23 mouse cellular contexts compared by ENCODE assay signal in the genomic region with DNA sequence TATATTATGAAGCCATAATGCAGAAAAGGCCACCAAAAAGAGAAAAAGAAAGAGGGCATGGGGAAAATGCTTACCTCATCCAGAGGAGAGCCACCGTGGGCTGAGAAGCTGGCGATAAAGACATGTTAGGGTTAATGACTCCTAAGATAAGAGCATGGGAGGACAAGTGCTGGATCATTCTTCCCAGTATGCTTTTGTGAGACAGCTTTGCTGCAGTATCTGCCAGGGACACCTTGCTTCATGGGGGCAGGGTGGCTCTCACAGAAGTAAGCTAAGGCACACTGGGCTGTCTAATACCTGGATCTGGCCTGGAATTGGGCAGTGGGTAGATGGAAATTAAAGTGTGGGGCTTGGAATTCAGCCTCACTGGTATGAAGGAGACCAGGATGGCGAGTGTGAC. TPM values are rescaled to one million over a fixed set of nuclear protein-coding genes. Genes with fewer than 3 reads are reported as not detected.
DNase-seq lines count a peak whose midpoint lies in the region; ATAC-seq and TF ChIP-seq lines count a peak whose summit lies in the region.
"Had no signal": no experiment of that assay in that cellular context is flagged by ENCODE, and none has a peak within 500 bp of the region (broad histone marks: within the 10 kb centered on the region; RNA-seq: fewer than 3 reads in every experiment).

No protein-coding gene starts in this region.

- DNase-seq in kidney, postnatal 14 days = no peak
- DNase-seq in c-Kit-positive CD71-positive TER-119-negative erythroid progenitor cells, embryonic 14.5 days (ENCODE audit: low read depth) = peak; percentile 61
- peak; percentile 72 to 77 (median 74) for DNase-seq in liver, embryonic 14.5 days (ENCODE audit: low read depth in 3 of 3, low spot score in 3 of 3)
- no peak for DNase-seq in kidney, postnatal 10 days
- DNase-seq: cerebellum, adult 9-10 months; kidney, postnatal 25 days; layer of hippocampus, postnatal 36 days; left cerebral cortex, postnatal 4 days; right cerebral cortex, postnatal 14 days; thymus, adult 18-20 months had no signal

- peak; percentile 99 for TF ChIP-seq EP300 in liver, embryonic 14.5 days (IDR thresholded peaks at IDR 0.05; ENCODE audit: low read depth)

- 79% methylated on average over 3 of the region's 3 CpGs for WGBS in kidney, embryonic 15.5 days
- WGBS in liver, embryonic 14.5 days (ENCODE audit: insufficient replicate concordance) = 37% methylated on average over 3 of the region's 3 CpGs

- H3K4me3 ChIP-seq in erythroblast, embryonic 14.5 days (replicated peaks) = peak overlapping the region; percentile 23
- H3K4me3 ChIP-seq in kidney, embryonic 15.5 days (replicated peaks) = no peak overlapping the region
- no peak overlapping the region for H3K4me3 ChIP-seq in liver, embryonic 14.5 days (ENCODE audit: insufficient read depth in 1 of 2, low read depth in 2 of 2, low read length in 2 of 2)
- H3K4me3 ChIP-seq: embryonic facial prominence, embryonic 10.5 days had no signal

- no peaks in the 10 kb centered on the region for H3K9me3 ChIP-seq in erythroblast, embryonic 14.5 days (ENCODE audit: control insufficient read depth, low read length)
- no peaks in the 10 kb centered on the region for H3K9me3 ChIP-seq in kidney, embryonic 15.5 days (replicated peaks)
- H3K9me3 ChIP-seq in liver, embryonic 14.5 days (ENCODE audit: control insufficient read depth, low read length) = no peaks in the 10 kb centered on the region
- H3K9me3 ChIP-seq: embryonic facial prominence, embryonic 10.5 days had no signal

- no peak overlapping the region for H3K27ac ChIP-seq in kidney, embryonic 15.5 days
- peak overlapping the region; percentile 85 for H3K27ac ChIP-seq in liver, embryonic 14.5 days
- H3K27ac ChIP-seq: embryonic facial prominence, embryonic 10.5 days had no signal

- H3K27me3 ChIP-seq in erythroblast, embryonic 14.5 days (ENCODE audit: control insufficient read depth) = no peaks in the 10 kb centered on the region
- H3K27me3 ChIP-seq in kidney, embryonic 15.5 days = no peaks in the 10 kb centered on the region
- H3K27me3 ChIP-seq in liver, embryonic 14.5 days (ENCODE audit: control insufficient read depth, insufficient read depth, low read length) = no peaks in the 10 kb centered on the region

- no peak overlapping the region for H3K4me2 ChIP-seq in kidney, embryonic 15.5 days
- H3K4me2 ChIP-seq in liver, embryonic 14.5 days (ENCODE audit: low read depth) = peak overlapping the region; percentile 59

- no peak overlapping the region for H3K9ac ChIP-seq in kidney, embryonic 15.5 days
- H3K9ac ChIP-seq in liver, embryonic 14.5 days (replicated peaks) = peak overlapping the region; percentile 63

- peaks cover 83% of the 10 kb centered on the region for H3K4me1 ChIP-seq in erythroblast, embryonic 14.5 days (ENCODE audit: control insufficient read depth)
- H3K4me1 ChIP-seq in kidney, embryonic 15.5 days = peaks cover 4% of the 10 kb centered on the region; the same call in 1 of the 2 replicates
- peaks cover 25 to 60% of the 10 kb centered on the region in 2 experiments for H3K4me1 ChIP-seq in liver, embryonic 14.5 days (replicated peaks; ENCODE audit: control insufficient read depth in 2 of 2, insufficient read depth in 2 of 2, low read length in 1 of 2)
- H3K4me1 ChIP-seq: embryonic facial prominence, embryonic 10.5 days had no signal

- peaks cover 16% of the 10 kb centered on the region for H3K36me3 ChIP-seq in erythroblast, embryonic 14.5 days (ENCODE audit: control insufficient read depth)
- H3K36me3 ChIP-seq in kidney, embryonic 15.5 days = no peaks in the 10 kb centered on the region
- H3K36me3 ChIP-seq in liver, embryonic 14.5 days (replicated peaks; ENCODE audit: control insufficient read depth, insufficient read depth, low read depth) = no peaks in the 10 kb centered on the region
- H3K36me3 ChIP-seq: embryonic facial prominence, embryonic 10.5 days had no signal

- no peak for ATAC-seq in erythroblast, adult 5-6 weeks (replicated peaks; ENCODE audit: low FRiP score, poor library complexity, severe bottlenecking)
- 0 out of 2 replicates have a peak, but pooled peaks have one; percentile 67 for ATAC-seq in kidney, embryonic 15.5 days (replicated peaks; ENCODE audit: low FRiP score)
- ATAC-seq in liver, embryonic 14.5 days (ENCODE audit: insufficient read depth) = peak; percentile 93
- no peak for ATAC-seq in erythroid progenitor cell, adult 5-6 weeks (replicated peaks; ENCODE audit: low FRiP score, poor library complexity, severe bottlenecking)
- ATAC-seq: inflammation-experienced regulatory T-cells, adult 6 months had no signal

- 0 out of 2 replicates have a peak, but pooled peaks have one; percentile 7 for TF ChIP-seq CTCF in liver, embryonic 14.5 days (IDR thresholded peaks at IDR 0.05; ENCODE audit: low read depth)

RNA-seq across cellular contexts. Expression of gene Hsd3b1, which starts 4.4 kb away (rescaled TPM):
- polyA plus RNA-seq in erythroblast, embryonic 14.5 days (2012) = 0.10 and 0.15 TPM in 2 replicates
- total RNA-seq in erythroblast, adult 5-6 weeks (2015; ENCODE audit: low replicate concordance) = not detected in 2 replicates
- not detected in 2 replicates for total RNA-seq in erythroblast, adult 5-6 weeks (2017; ENCODE audit: low replicate concordance)
- 13.6 and 41.4 TPM in 2 replicates for polyA plus RNA-seq in kidney, embryonic 15.5 days (2015; fragmentation: Nextera tagmentation; extraction: Ambion mirVana)
- polyA plus RNA-seq in liver, embryonic 14.5 days (2012; rRNA removed) = 9.7 and 12.9 TPM in 2 replicates
- polyA plus RNA-seq in liver, embryonic 14.5 days (2014; fragmentation: Nextera tagmentation; extraction: Ambion mirVana) = 15.8 and 16.8 TPM in 2 replicates
- total RNA-seq in erythroid progenitor cell, adult 5-6 weeks (2015; ENCODE audit: low replicate concordance) = not detected in 2 replicates
- total RNA-seq in erythroid progenitor cell, adult 5-6 weeks (2017; ENCODE audit: low replicate concordance) = not detected in 2 replicates
- total RNA-seq: granulocyte monocyte progenitor cell, adult 5-6 weeks; hematopoietic stem cell, adult 5-6 weeks; layer of hippocampus, postnatal 36 days; left cerebral cortex, postnatal 4 days; megakaryocyte-erythroid progenitor cell, adult 5-6 weeks; midbrain, postnatal 0 days had no signal
- polyA plus RNA-seq: inflammation-experienced regulatory T-cells, adult 6 months; lung, embryonic 16.5 days had no signal

RNA-seq across cellular contexts. Expression of gene Hao2, which starts 37.9 kb away (rescaled TPM):
- not detected in 2 replicates for polyA plus RNA-seq in erythroblast, embryonic 14.5 days (2012)
- total RNA-seq in erythroblast, adult 5-6 weeks (2015; ENCODE audit: low replicate concordance) = not detected in 2 replicates
- total RNA-seq in erythroblast, adult 5-6 weeks (2017; ENCODE audit: low replicate concordance) = not detected in 2 replicates
- polyA plus RNA-seq in kidney, embryonic 15.5 days (2015; fragmentation: Nextera tagmentation; extraction: Ambion mirVana) = 27.5 and 28.8 TPM in 2 replicates
- polyA plus RNA-seq in liver, embryonic 14.5 days (2012; rRNA removed) = 1.9 and 2.5 TPM in 2 replicates
- polyA plus RNA-seq in liver, embryonic 14.5 days (2014; fragmentation: Nextera tagmentation; extraction: Ambion mirVana) = 6.1 and 7.2 TPM in 2 replicates
- not detected in 2 replicates for total RNA-seq in erythroid progenitor cell, adult 5-6 weeks (2015; ENCODE audit: low replicate concordance)
- not detected in 2 replicates for total RNA-seq in erythroid progenitor cell, adult 5-6 weeks (2017; ENCODE audit: low replicate concordance)
- total RNA-seq: granulocyte monocyte progenitor cell, adult 5-6 weeks; hematopoietic stem cell, adult 5-6 weeks; layer of hippocampus, postnatal 36 days; left cerebral cortex, postnatal 4 days; megakaryocyte-erythroid progenitor cell, adult 5-6 weeks; midbrain, postnatal 0 days had no signal
- polyA plus RNA-seq: embryonic facial prominence, embryonic 10.5 days; inflammation-experienced regulatory T-cells, adult 6 months; midbrain, postnatal 0 days; neural tube, embryonic 11.5 days had no signal

RNA-seq across cellular contexts. Expression of gene Hsd3b6, which starts 40.9 kb away (rescaled TPM):
- polyA plus RNA-seq in erythroblast, embryonic 14.5 days (2012) = 0.33 and 0.63 TPM in 2 replicates
- total RNA-seq in erythroblast, adult 5-6 weeks (2015; ENCODE audit: low replicate concordance) = not detected in 2 replicates
- total RNA-seq in erythroblast, adult 5-6 weeks (2017; ENCODE audit: low replicate concordance) = not detected in 2 replicates
- 1.8 and 2.6 TPM in 2 replicates for polyA plus RNA-seq in kidney, embryonic 15.5 days (2015; fragmentation: Nextera tagmentation; extraction: Ambion mirVana)
- 3.5 and 3.8 TPM in 2 replicates for polyA plus RNA-seq in liver, embryonic 14.5 days (2012; rRNA removed)
- 3.9 and 7.0 TPM in 2 replicates for polyA plus RNA-seq in liver, embryonic 14.5 days (2014; fragmentation: Nextera tagmentation; extraction: Ambion mirVana)
- not detected in 2 replicates for total RNA-seq in erythroid progenitor cell, adult 5-6 weeks (2015; ENCODE audit: low replicate concordance)
- total RNA-seq in erythroid progenitor cell, adult 5-6 weeks (2017; ENCODE audit: low replicate concordance) = not detected in 2 replicates
- total RNA-seq: granulocyte monocyte progenitor cell, adult 5-6 weeks; hematopoietic stem cell, adult 5-6 weeks; layer of hippocampus, postnatal 36 days; left cerebral cortex, postnatal 4 days; megakaryocyte-erythroid progenitor cell, adult 5-6 weeks; midbrain, postnatal 0 days had no signal
- polyA plus RNA-seq: inflammation-experienced regulatory T-cells, adult 6 months; urinary bladder, adult 2 months had no signal

Comparison
In these comparisons a context has a peak if more than half of its experiments do, and no peak if none do; other contexts are left out.
1. ATAC-seq: peak in kidney, embryonic 15.5 days (single experiment) and liver, embryonic 14.5 days (single experiment); none in erythroblast, adult 5-6 weeks (single experiment) and erythroid progenitor cell, adult 5-6 weeks (single experiment).
2. DNase-seq: peak in c-Kit-positive CD71-positive TER-119-negative erythroid progenitor cells, embryonic 14.5 days (single experiment) and liver, embryonic 14.5 days (3 of 3); none in kidney, postnatal 14 days (single experiment) and kidney, postnatal 10 days (single experiment).